Mouse (Mus musculus) limb, embryonic 14.5 days (tissue): ENCODE data around the gene Arhgef39. TPM values are rescaled to one million over a fixed set of nuclear protein-coding genes. Genes with fewer than 3 reads are reported as not detected.
A peak's percentile ranks its signal among the peaks of the same experiment; 100 is the strongest.

Experiments
- ATAC-seq: fragments of 200-750 bp; cut with Nextera tagmentation; 2 replicates; pipeline ENCODE4 v1.8.0; 2017; ENCODE audit warnings: low read depth, moderate number of reproducible peaks, moderate TSS enrichment; ENCODE audit not compliant: low FRiP score
- DNase-seq: peaks from one replicate; pipeline ENCODE4 v3.0.0-alpha.2; 2015; ENCODE audit warnings: low spot score
- H3K27ac ChIP-seq: fragments of 300-500 bp; sonication (generic); replicated peaks from 2 replicates; pipeline ENCODE4 v1.5.1; 2014; ENCODE audit warnings: low read depth, mild to moderate bottlenecking, low read length, moderate library complexity, mixed read lengths
- H3K27me3 ChIP-seq: fragments of 300-500 bp; sonication (generic); 2 replicates; pipeline ENCODE4 v1.6.1; 2014; ENCODE audit warnings: low read length, mixed read lengths; ENCODE audit not compliant: control insufficient read depth, insufficient read depth
- H3K36me3 ChIP-seq: fragments of 300-500 bp; sonication (generic); 2 replicates; pipeline ENCODE4 v1.6.1; 2014; ENCODE audit warnings: mild to moderate bottlenecking, low read length, moderate library complexity, mixed read lengths; ENCODE audit not compliant: control insufficient read depth, insufficient read depth
- H3K4me1 ChIP-seq: fragments of 300-500 bp; sonication (generic); 2 replicates; pipeline ENCODE4 v1.6.1; 2014; ENCODE audit warnings: antibody characterized with exemption, low read length, mixed read lengths; ENCODE audit not compliant: control insufficient read depth, insufficient read depth
- H3K4me2 ChIP-seq: fragments of 300-500 bp; sonication (generic); replicated peaks from 2 replicates; pipeline ENCODE4 v1.6.1; 2014; ENCODE audit warnings: low read depth, mild to moderate bottlenecking, low read length, moderate library complexity; ENCODE audit not compliant: severe bottlenecking
- H3K4me3 ChIP-seq: fragments of 300-500 bp; sonication (generic); replicated peaks from 2 replicates; pipeline ENCODE4 v1.5.1; 2014; ENCODE audit warnings: low read length
- H3K9ac ChIP-seq: fragments of 300-500 bp; sonication (generic); 2 replicates; pipeline ENCODE4 v1.6.1; 2014; ENCODE audit warnings: mild to moderate bottlenecking, low read depth, low read length, moderate library complexity; ENCODE audit not compliant: severe bottlenecking
- H3K9me3 ChIP-seq: fragments of 300-500 bp; sonication (generic); 2 replicates; pipeline ENCODE4 v1.6.1; 2016; ENCODE audit warnings: low read length; ENCODE audit not compliant: control insufficient read depth
- POLR2A ChIP-seq: fragments of 200-500 bp; IDR thresholded peaks from 2 replicates; pipeline ENCODE4 v1.8.0; 2012; ENCODE audit warnings: inconsistent platforms, mild to moderate bottlenecking, moderate library complexity, borderline replicate concordance; ENCODE audit not compliant: insufficient read depth, insufficient read length; ENCODE audit errors: extremely low read depth
- WGBS: fragments of 180-500 bp; shearing (Covaris S2); extraction: QIAGEN DNeasy Blood & Tissue Kit; methylation state at CpG from one replicate; pipeline ENCODE4 v1.1.7; 2014; 5-methylcytosine and 5-hydroxymethylcytosine counted together
- polyA plus RNA-seq, 2 experiments: library from polyadenylated mRNA; depleted of rRNA in 1 of 2; stranded (reverse) in 1 of 2; unstranded in 1 of 2; fragments of >200 nt; fragmentation: Nextera tagmentation in 1 of 2; extraction: Ambion mirVana in 1 of 2; gene quantifications; 2 replicates each; pipeline versions ENCODE4 v1.2.1 to v1.2.3; 2012 to 2014

The Arhgef39 gene
- polyA plus RNA-seq (2012; rRNA removed) (84.9 and 108 TPM in 2 replicates), polyA plus RNA-seq (2014; fragmentation: Nextera tagmentation; extraction: Ambion mirVana) (25.2 and 27.6 TPM in 2 replicates)

DNA sequence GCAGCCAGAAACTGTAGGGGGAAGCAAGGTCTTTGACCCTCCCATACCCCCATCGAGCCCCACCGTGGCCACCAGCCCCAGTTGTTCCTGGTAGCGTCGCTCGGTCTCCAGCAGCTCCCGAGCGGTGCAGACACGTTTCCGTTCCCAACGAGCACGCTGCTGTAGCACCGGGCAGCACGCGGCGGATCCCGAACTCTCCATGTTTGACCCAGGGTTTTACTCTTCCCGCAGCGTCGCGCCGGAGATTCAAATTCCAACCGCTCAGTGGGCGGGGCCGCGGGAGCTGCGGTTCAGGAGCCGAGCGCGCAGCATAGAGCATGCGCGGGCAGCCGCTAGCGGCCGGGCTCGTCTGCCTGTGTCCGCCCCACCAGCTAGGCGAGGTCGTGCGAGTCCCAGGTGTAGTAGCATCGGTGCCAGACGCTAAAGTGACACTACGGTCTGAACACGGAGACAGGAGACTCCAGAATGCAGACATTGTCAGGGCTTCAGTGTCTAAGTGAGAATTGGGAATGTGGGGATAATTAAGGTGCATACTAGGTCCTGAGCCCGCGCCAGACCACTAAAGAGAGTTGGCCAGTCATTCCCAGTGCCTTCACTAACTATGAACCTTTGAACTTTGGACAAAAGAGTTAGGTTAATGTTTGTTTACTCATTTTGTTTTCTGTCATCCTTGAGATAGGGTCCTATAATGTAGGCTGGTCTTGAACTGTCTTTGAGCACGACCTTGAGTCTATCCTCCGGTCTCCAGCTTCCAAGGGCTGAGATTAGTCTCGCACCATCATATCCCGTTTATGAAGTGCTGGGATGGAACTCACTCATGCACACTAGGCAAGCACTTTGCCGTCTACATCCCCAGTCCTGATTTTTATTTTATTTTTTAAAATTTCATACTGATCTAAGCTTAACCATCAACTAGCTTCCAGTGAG lies at the start of gene Arhgef39:
Gene Arhgef39, minus strand, starts transcription at position 289 of the 927 bp plus-strand sequence.
- TF ChIP-seq POLR2A = peak; percentile 70; the same call in 1 of the 2 replicates
- Histone ChIP-seq H3K36me3 (peaks cover 26% of the 10 kb centered on the region), H3K4me1 (peaks cover 29% of the 10 kb centered on the region), H3K9me3 (no peaks in the 10 kb centered on the region), H3K4me3 (peak within 1 kb of the TSS; percentile 56), H3K27me3 (no peaks in the 10 kb centered on the region), H3K27ac (no peak within 1 kb of the TSS), H3K4me2 (peak within 1 kb of the TSS; percentile 68), H3K9ac (peak within 1 kb of the TSS; percentile 55)
- 6% methylated on average over 50 of the region's 50 CpGs for WGBS
- DNase-seq (peak; percentile 88), ATAC-seq (peak; percentile 80)

- Histone ChIP-seq H3K27ac (no peak overlapping the region), H3K36me3 (peaks cover 100% of the 10 kb centered on the region), H3K4me1 (no peaks in the 10 kb centered on the region), H3K4me3 (no peak overlapping the region), H3K9ac (no peak overlapping the region), H3K9me3 (no peaks in the 10 kb centered on the region; the same call in 1 of the 2 replicates), H3K27me3 (no peaks in the 10 kb centered on the region), H3K4me2 (no peak overlapping the region)
- 88% methylated on average over 12 of the region's 12 CpGs for WGBS
- no peak for DNase-seq
- ATAC-seq = no peak
- TF ChIP-seq POLR2A = no peak
Measured at GRCm38 (mm10) chr4:43549055-43549454, 49.6 kb upstream of the Arhgef39 start.

- Histone ChIP-seq H3K4me2 (no peak overlapping the region), H3K27me3 (no peaks in the 10 kb centered on the region), H3K9me3 (no peaks in the 10 kb centered on the region), H3K9ac (no peak overlapping the region), H3K36me3 (peaks cover 100% of the 10 kb centered on the region), H3K27ac (no peak overlapping the region), H3K4me3 (no peak overlapping the region), H3K4me1 (no peaks in the 10 kb centered on the region)
- TF ChIP-seq POLR2A = no peak
- WGBS = 94% methylated on average over 8 of the region's 8 CpGs
- ATAC-seq (no peak), DNase-seq (no peak)
Measured at GRCm38 (mm10) chr4:43547160-43547559, 47.7 kb upstream of the Arhgef39 start.

DNA sequence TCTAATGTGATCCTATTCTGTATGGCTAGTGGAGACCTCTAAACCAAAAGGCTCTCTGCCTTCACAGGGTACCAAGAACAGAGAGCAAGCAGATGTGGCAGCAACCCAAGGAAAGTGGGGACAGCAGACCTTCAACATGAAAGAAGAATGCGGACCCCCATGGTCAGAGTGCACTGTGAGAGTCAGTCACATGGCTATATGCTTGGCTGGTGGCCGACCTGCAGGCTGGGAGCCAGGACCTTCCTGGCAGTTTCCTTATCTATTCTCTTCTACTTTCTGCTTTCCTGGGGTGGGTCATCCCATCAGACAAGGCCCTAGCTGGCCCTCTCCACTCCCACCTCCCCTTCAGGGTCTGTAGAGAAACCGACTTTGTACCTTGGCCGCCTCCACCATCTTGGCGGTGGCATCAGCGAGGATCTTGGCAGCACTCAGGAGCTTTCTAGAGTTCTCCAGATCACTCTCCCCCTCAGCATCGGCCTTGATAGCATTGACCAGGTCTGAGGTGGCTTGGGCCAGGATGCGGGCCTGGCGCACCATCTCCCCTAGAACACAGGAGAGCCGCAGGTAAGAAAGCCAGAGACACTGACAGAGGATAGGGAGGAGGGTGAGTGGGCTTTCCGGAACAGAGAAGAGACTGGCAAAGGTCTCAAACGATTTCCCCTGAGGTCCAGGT lies 47.0 kb upstream of the Arhgef39 start:
- Histone ChIP-seq H3K9ac (no peak overlapping the region), H3K27me3 (no peaks in the 10 kb centered on the region), H3K27ac (no peak overlapping the region), H3K4me3 (no peak overlapping the region), H3K9me3 (no peaks in the 10 kb centered on the region), H3K4me2 (no peak overlapping the region), H3K4me1 (no peaks in the 10 kb centered on the region), H3K36me3 (peaks cover 100% of the 10 kb centered on the region)
- no peak for DNase-seq
- TF ChIP-seq POLR2A = no peak
- no peak for ATAC-seq
- 93% methylated on average over 11 of the region's 12 CpGs for WGBS

DNA sequence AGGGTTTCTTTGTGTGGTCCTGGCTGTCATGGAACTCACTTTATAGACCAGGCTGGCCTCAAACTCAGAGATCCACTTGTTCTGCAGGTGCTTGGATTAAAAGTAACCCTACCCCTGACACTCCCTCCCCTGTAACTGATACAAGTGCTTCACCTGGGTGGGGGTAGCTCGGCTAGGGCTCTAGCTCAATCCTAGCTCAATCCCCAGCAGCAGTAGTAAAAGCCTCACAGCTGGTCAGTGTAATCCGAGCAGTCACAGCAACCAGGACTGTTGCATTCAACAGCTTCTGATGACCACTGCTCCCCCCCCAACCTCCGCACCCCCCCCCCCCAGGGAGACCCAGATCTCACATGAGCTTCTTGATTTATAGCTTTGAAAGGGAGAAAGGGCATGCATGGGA lies 42.5 kb upstream of the Arhgef39 start:
- Histone ChIP-seq H3K9ac (no peak overlapping the region), H3K4me1 (no peaks in the 10 kb centered on the region), H3K4me3 (no peak overlapping the region), H3K27me3 (no peaks in the 10 kb centered on the region), H3K36me3 (peaks cover 95% of the 10 kb centered on the region), H3K9me3 (no peaks in the 10 kb centered on the region), H3K27ac (no peak overlapping the region), H3K4me2 (no peak overlapping the region)
- TF ChIP-seq POLR2A = no peak
- 61% methylated on average over 3 of the region's 3 CpGs for WGBS
- no peak for DNase-seq
- ATAC-seq = no peak
